Mouse (Mus musculus) lung, postnatal 0 days (tissue): ENCODE data around the gene Tmc8. TPM values are rescaled to one million over a fixed set of nuclear protein-coding genes. Genes with fewer than 3 reads are reported as not detected.

ENCODE experiments used
- ATAC-seq: fragments of 200-750 bp; cut with Nextera tagmentation; 2 replicates; pipeline ENCODE4 v1.8.0; 2017; ENCODE audit warnings: moderate library complexity
- DNase-seq: peaks from one replicate; pipeline ENCODE4 v3.0.0-alpha.2; 2016; ENCODE audit warnings: low spot score
- H3K27ac ChIP-seq: fragments of 300-500 bp; sonication (generic); 2 replicates; pipeline ENCODE4 v1.5.1; 2014; ENCODE audit warnings: antibody characterized with exemption, mild to moderate bottlenecking, low read length, mixed read lengths
- H3K27me3 ChIP-seq: fragments of 300-500 bp; sonication (generic); replicated peaks from 2 replicates; pipeline ENCODE4 v1.6.1; 2014; ENCODE audit warnings: low read length, mixed read lengths; ENCODE audit not compliant: insufficient read depth
- H3K36me3 ChIP-seq: fragments of 300-500 bp; sonication (generic); 2 replicates; pipeline ENCODE4 v1.6.1; 2014; ENCODE audit warnings: low read length, mixed read lengths; ENCODE audit not compliant: insufficient read depth
- H3K4me1 ChIP-seq: fragments of 300-500 bp; sonication (generic); 2 replicates; pipeline ENCODE4 v1.6.1; 2014; ENCODE audit warnings: antibody characterized with exemption, low read depth, low read length, mixed read lengths; ENCODE audit not compliant: insufficient read depth
- H3K4me2 ChIP-seq: fragments of 300-500 bp; sonication (generic); replicated peaks from 2 replicates; pipeline ENCODE4 v1.6.1; 2014; ENCODE audit warnings: low read depth, mild to moderate bottlenecking, low read length, moderate library complexity, mixed read lengths
- H3K4me3 ChIP-seq: fragments of 300-500 bp; sonication (generic); 2 replicates; pipeline ENCODE4 v1.5.1; 2014; ENCODE audit warnings: low read depth, low read length
- H3K9ac ChIP-seq: fragments of 300-500 bp; sonication (generic); replicated peaks from 2 replicates; pipeline ENCODE4 v1.6.1; 2014; ENCODE audit warnings: low read depth, mild to moderate bottlenecking
- H3K9me3 ChIP-seq: fragments of 300-500 bp; sonication (generic); 2 replicates; pipeline ENCODE4 v1.6.1; 2016; ENCODE audit warnings: low read length, mixed read lengths
- CTCF ChIP-seq: IDR thresholded peaks from 2 replicates; pipeline ENCODE4 v1.5.1; 2016; ENCODE audit warnings: antibody characterized with exemption, mild to moderate bottlenecking
- EP300 ChIP-seq: IDR thresholded peaks from 2 replicates; pipeline ENCODE4 v1.6.1; 2016; ENCODE audit warnings: antibody characterized with exemption, mild to moderate bottlenecking, control low read depth
- WGBS: fragments of 180-500 bp; shearing (Covaris S2); extraction: QIAGEN DNeasy Blood & Tissue Kit; methylation state at CpG from one replicate; pipeline ENCODE4 v1.1.7; 2014; 5-methylcytosine and 5-hydroxymethylcytosine counted together
- polyA plus RNA-seq: library from polyadenylated mRNA; unstranded; fragments of >200 nt; fragmentation: Nextera tagmentation; extraction: Ambion mirVana; gene quantifications from 2 replicates; pipeline ENCODE4 v1.2.1, GENCODE M21; 2015

Gene Tmc8
- polyA plus RNA-seq, 1 experiment from 2014 or later = 5.5 TPM

DNA sequence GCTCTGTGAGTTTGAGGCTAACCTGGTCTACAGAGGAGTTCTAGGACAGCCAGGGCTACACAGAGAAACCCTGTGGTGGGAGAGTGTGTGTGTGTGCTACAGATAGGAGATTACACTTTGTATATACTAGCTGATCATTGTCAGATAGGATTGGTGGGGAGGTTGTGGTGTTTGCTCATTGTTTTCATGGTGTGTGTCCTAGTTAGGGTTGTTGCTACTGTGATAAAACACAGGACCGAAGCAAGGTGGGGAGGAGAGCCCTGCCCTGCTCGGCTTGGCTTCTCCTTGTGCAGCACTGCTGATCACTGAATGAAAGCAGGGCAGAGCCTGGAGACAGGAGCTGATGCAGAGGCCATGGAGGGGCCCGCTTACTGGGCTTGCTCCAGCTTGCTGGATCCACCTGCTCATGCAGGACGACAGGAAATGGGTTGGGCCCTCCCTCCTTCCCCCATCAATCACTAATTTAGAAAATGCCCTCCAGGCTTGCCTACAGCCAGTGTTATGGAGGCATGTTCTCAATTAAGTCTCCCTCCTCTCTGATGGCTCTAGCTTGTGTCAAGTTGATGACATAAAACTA lies 38.3 kb upstream of the Tmc8 start:
- ATAC-seq (no peak), DNase-seq (no peak)
- Histone ChIP-seq H3K9ac (no peak overlapping the region), H3K36me3 (peaks cover 65% of the 10 kb centered on the region), H3K9me3 (no peaks in the 10 kb centered on the region), H3K4me3 (no peak overlapping the region), H3K4me2 (no peak overlapping the region), H3K27ac (no peak overlapping the region), H3K27me3 (no peaks in the 10 kb centered on the region), H3K4me1 (no peaks in the 10 kb centered on the region)
- TF ChIP-seq CTCF (no peak), EP300 (no peak)
- WGBS = 71% methylated on average over 4 of the region's 4 CpGs

DNA sequence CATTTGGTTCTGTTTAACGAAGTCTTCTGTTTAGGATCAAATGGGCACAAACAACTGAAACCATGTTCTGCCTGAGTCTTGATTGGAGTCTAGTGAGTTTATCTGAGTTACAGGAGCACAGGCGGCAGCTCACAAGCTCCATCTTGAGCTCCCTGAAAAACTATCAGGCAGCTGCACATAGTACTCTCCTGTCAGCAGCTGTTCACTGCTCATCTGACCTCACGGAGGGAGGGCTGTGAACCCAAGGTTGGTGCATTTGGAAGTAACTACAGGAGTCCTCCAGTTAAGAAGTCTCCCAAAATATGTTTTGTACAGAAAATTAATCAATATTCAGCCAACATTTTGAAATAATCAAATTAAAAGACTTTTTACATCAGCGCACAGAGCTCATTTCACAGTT lies 33.2 kb upstream of the Tmc8 start:
- DNase-seq = no peak
- Histone ChIP-seq H3K9me3 (no peaks in the 10 kb centered on the region), H3K36me3 (peaks cover 67% of the 10 kb centered on the region), H3K4me2 (no peak overlapping the region), H3K4me1 (no peaks in the 10 kb centered on the region), H3K4me3 (no peak overlapping the region), H3K9ac (no peak overlapping the region), H3K27ac (no peak overlapping the region), H3K27me3 (no peaks in the 10 kb centered on the region)
- no peak for ATAC-seq
- 83% methylated on average over 4 of the region's 4 CpGs for WGBS
- TF ChIP-seq CTCF (no peak), EP300 (no peak)

DNA sequence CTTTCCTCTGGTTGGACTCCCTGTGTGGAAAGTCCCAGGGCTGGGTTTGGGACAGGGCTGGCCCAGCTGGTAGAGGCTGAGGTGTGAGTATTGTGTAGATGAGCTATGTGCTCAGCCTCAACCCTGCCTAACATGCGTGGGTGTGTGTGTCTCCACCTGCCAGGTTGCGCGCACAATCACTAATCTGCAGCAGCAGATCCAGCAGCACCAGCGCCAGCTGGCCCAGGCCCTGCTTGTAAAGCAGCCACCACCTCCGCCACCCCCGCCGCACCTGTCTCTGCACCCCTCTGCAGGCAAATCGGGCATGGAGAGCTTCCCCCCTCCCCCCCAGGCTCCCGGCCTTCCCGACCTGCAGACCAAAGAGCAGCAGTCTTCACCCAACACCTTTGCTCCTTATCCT lies 32.5 kb upstream of the Tmc8 start:
- no peaks in the 10 kb centered on the region for H3K27me3 ChIP-seq
- H3K9ac ChIP-seq = no peak overlapping the region
- DNase-seq (no peak), ATAC-seq (no peak)
- no peaks in the 10 kb centered on the region for H3K9me3 ChIP-seq
- no peaks in the 10 kb centered on the region for H3K4me1 ChIP-seq
- H3K4me2 ChIP-seq = no peak overlapping the region
- no peak overlapping the region for H3K27ac ChIP-seq
- TF ChIP-seq EP300 (no peak), CTCF (no peak)
- WGBS = 88% methylated on average over 10 of the region's 10 CpGs
- no peak overlapping the region for H3K4me3 ChIP-seq
- peaks cover 64% of the 10 kb centered on the region for H3K36me3 ChIP-seq

DNA sequence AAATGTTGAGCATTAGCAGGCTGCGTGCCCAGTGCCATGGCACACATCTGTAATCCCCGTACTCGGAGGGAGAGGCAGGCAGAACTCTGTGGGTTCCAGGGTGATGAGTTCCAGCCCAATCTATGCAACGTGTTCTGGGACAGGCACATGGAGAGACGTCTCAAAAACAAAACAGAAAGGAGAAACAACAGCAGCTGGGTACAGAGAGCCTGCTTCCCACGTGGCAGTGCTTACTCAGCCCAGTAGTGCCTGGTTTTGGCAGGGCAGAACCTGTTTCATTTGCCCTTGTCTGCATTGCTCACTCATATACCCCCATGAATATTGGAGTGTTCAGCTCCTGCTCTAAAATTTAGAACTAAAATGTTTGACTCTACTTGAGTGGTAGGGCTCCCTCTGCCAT lies 30.3 kb upstream of the Tmc8 start:
- H3K27me3 ChIP-seq = no peaks in the 10 kb centered on the region
- H3K9ac ChIP-seq = no peak overlapping the region
- TF ChIP-seq EP300 = no peak
- no peak for TF ChIP-seq CTCF
- peaks cover 69% of the 10 kb centered on the region for H3K36me3 ChIP-seq
- H3K4me3 ChIP-seq = no peak overlapping the region
- no peak overlapping the region for H3K4me2 ChIP-seq
- no peak overlapping the region for H3K27ac ChIP-seq
- H3K9me3 ChIP-seq = no peaks in the 10 kb centered on the region
- no peaks in the 10 kb centered on the region for H3K4me1 ChIP-seq
- 82% methylated on average over 6 of the region's 6 CpGs for WGBS
- ATAC-seq (no peak), DNase-seq (no peak)

DNA sequence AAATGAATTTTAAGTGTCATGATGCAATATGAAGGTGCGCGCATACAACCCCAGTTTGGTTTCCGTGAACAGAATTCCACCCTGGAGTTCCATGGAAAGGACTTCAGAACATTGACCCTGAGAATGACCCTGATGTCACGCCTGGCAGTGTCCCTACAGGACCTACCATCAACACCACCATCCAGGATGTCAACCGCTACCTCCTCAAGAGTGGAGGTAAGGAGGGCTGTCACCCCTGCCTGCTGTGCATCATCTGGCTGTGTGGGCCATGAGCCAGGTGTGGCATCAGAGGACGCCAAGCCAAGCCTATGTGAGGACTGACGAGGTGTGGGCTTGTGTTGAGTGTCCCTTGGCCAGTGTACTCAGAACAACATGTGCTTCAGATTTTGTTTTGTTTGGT lies 26.0 kb upstream of the Tmc8 start:
- Histone ChIP-seq H3K27me3 (no peaks in the 10 kb centered on the region), H3K4me3 (no peak overlapping the region), H3K4me2 (no peak overlapping the region), H3K27ac (no peak overlapping the region), H3K9me3 (no peaks in the 10 kb centered on the region), H3K9ac (no peak overlapping the region), H3K36me3 (peaks cover 65% of the 10 kb centered on the region), H3K4me1 (no peaks in the 10 kb centered on the region)
- DNase-seq (no peak), ATAC-seq (no peak)
- TF ChIP-seq EP300 (no peak), CTCF (no peak)
- 94% methylated on average over 7 of the region's 7 CpGs for WGBS

DNA sequence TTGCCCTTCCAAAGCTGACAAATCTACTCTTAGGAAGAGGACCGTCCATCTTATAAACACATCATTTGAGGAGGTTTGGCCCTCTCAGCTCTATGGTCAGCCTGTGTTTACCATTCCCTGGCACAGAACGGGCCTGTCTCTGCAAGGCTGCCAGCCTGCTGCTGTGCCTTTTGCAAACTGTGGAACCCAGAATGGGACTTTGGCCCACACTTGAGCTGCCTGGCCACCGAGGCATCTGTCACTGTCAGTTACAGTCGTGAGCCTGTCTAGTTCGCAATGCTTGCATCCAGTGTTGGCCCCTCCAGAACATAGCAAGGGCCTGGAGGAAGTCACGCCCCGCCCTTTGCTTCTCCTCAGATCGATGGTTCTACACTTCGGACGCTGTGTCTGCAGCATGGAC lies 22.6 kb upstream of the Tmc8 start:
- ATAC-seq (no peak), DNase-seq (no peak)
- H3K9me3 ChIP-seq = no peaks in the 10 kb centered on the region
- no peak overlapping the region for H3K27ac ChIP-seq
- H3K36me3 ChIP-seq = peaks cover 59% of the 10 kb centered on the region
- TF ChIP-seq EP300 = no peak
- no peak for TF ChIP-seq CTCF
- no peak overlapping the region for H3K9ac ChIP-seq
- no peak overlapping the region for H3K4me2 ChIP-seq
- 80% methylated on average over 10 of the region's 10 CpGs for WGBS
- H3K4me1 ChIP-seq = no peaks in the 10 kb centered on the region
- no peak overlapping the region for H3K4me3 ChIP-seq
- H3K27me3 ChIP-seq = no peaks in the 10 kb centered on the region
